Mouse (Mus musculus) limb, embryonic 14.5 days (tissue): ENCODE results near the gene Cplane1. TPM values are rescaled to one million over a fixed set of nuclear protein-coding genes. Genes with fewer than 3 reads are reported as not detected.
"Not testable (repeated sequence)": the region's sequence is repeated elsewhere in the genome, so short reads cannot be mapped to it uniquely, and the experiment has no call there.

Source experiments
- ATAC-seq: fragments of 200-750 bp; cut with Nextera tagmentation; 2 replicates; pipeline ENCODE4 v1.8.0; 2017; ENCODE audit warnings: low read depth, moderate number of reproducible peaks, moderate TSS enrichment; ENCODE audit not compliant: low FRiP score
- DNase-seq: peaks from one replicate; pipeline ENCODE4 v3.0.0-alpha.2; 2015; ENCODE audit warnings: low spot score
- H3K27ac ChIP-seq: fragments of 300-500 bp; sonication (generic); replicated peaks from 2 replicates; pipeline ENCODE4 v1.5.1; 2014; ENCODE audit warnings: low read depth, mild to moderate bottlenecking, low read length, moderate library complexity, mixed read lengths
- H3K27me3 ChIP-seq: fragments of 300-500 bp; sonication (generic); 2 replicates; pipeline ENCODE4 v1.6.1; 2014; ENCODE audit warnings: low read length, mixed read lengths; ENCODE audit not compliant: control insufficient read depth, insufficient read depth
- H3K36me3 ChIP-seq: fragments of 300-500 bp; sonication (generic); 2 replicates; pipeline ENCODE4 v1.6.1; 2014; ENCODE audit warnings: mild to moderate bottlenecking, low read length, moderate library complexity, mixed read lengths; ENCODE audit not compliant: control insufficient read depth, insufficient read depth
- H3K4me1 ChIP-seq: fragments of 300-500 bp; sonication (generic); 2 replicates; pipeline ENCODE4 v1.6.1; 2014; ENCODE audit warnings: antibody characterized with exemption, low read length, mixed read lengths; ENCODE audit not compliant: control insufficient read depth, insufficient read depth
- H3K4me2 ChIP-seq: fragments of 300-500 bp; sonication (generic); replicated peaks from 2 replicates; pipeline ENCODE4 v1.6.1; 2014; ENCODE audit warnings: low read depth, mild to moderate bottlenecking, low read length, moderate library complexity; ENCODE audit not compliant: severe bottlenecking
- H3K4me3 ChIP-seq: fragments of 300-500 bp; sonication (generic); replicated peaks from 2 replicates; pipeline ENCODE4 v1.5.1; 2014; ENCODE audit warnings: low read length
- H3K9ac ChIP-seq: fragments of 300-500 bp; sonication (generic); 2 replicates; pipeline ENCODE4 v1.6.1; 2014; ENCODE audit warnings: mild to moderate bottlenecking, low read depth, low read length, moderate library complexity; ENCODE audit not compliant: severe bottlenecking
- H3K9me3 ChIP-seq: fragments of 300-500 bp; sonication (generic); 2 replicates; pipeline ENCODE4 v1.6.1; 2016; ENCODE audit warnings: low read length; ENCODE audit not compliant: control insufficient read depth
- POLR2A ChIP-seq: fragments of 200-500 bp; IDR thresholded peaks from 2 replicates; pipeline ENCODE4 v1.8.0; 2012; ENCODE audit warnings: inconsistent platforms, mild to moderate bottlenecking, moderate library complexity, borderline replicate concordance; ENCODE audit not compliant: insufficient read depth, insufficient read length; ENCODE audit errors: extremely low read depth
- WGBS: fragments of 180-500 bp; shearing (Covaris S2); extraction: QIAGEN DNeasy Blood & Tissue Kit; methylation state at CpG from one replicate; pipeline ENCODE4 v1.1.7; 2014; 5-methylcytosine and 5-hydroxymethylcytosine counted together
- polyA plus RNA-seq, 2 experiments: library from polyadenylated mRNA; depleted of rRNA in 1 of 2; stranded (reverse) in 1 of 2; unstranded in 1 of 2; fragments of >200 nt; fragmentation: Nextera tagmentation in 1 of 2; extraction: Ambion mirVana in 1 of 2; gene quantifications; 2 replicates each; pipeline versions ENCODE4 v1.2.1 to v1.2.3; 2012 to 2014

Gene Cplane1
- polyA plus RNA-seq, 2 experiments = 12.1 to 12.2 TPM

- ATAC-seq = no peak
Observed at GRCm38 (mm10) chr15:8214811-8215210, 45.9 kb downstream of the Cplane1 start.

GRCm38 (mm10) chr15:8234167-8234566 is 65.3 kb downstream of the Cplane1 start:
- not testable (repeated sequence) for H3K27ac ChIP-seq, H3K4me2 ChIP-seq, H3K27me3 ChIP-seq, H3K4me1 ChIP-seq, ATAC-seq, H3K9ac ChIP-seq, H3K9me3 ChIP-seq, H3K4me3 ChIP-seq, DNase-seq
- peaks cover 72% of the 10 kb centered on the region for H3K36me3 ChIP-seq
- 86% methylated on average over 1 of the region's 1 CpGs for WGBS

More at GRCm38 (mm10) chr15:8214811-8215210, 45.9 kb downstream of the Cplane1 start:
- H3K4me2 ChIP-seq = no peak overlapping the region
- no peak overlapping the region for H3K9ac ChIP-seq
- no peak for TF ChIP-seq POLR2A
- no peaks in the 10 kb centered on the region for H3K4me1 ChIP-seq
- DNase-seq = no peak
- H3K27me3 ChIP-seq = no peaks in the 10 kb centered on the region
- H3K27ac ChIP-seq = no peak overlapping the region
- 94% methylated on average over 13 of the region's 13 CpGs for WGBS
- peaks cover 73% of the 10 kb centered on the region for H3K36me3 ChIP-seq
- no peaks in the 10 kb centered on the region for H3K9me3 ChIP-seq
- H3K4me3 ChIP-seq = no peak overlapping the region

DNA sequence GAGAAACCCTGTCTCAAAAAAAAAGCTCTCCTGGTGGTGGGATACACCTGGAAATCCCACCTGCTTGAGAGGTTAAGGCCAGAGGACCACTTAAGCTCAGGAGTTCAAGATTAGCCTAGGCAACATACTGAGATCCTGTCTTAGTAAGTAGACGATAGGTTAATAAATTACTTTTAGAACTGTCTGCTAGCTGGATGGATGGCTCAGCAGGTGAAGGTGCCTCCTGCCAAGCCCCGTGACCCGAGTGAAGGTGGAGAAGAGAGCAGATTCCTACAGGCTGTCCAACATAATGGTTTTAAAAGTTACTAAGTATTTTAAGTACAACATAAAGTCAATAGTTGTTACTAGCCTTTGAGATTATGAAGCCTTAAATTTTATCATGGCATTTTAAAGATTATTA is 97.0 kb downstream of the Cplane1 start:
- WGBS = 91% methylated on average over 3 of the region's 3 CpGs
- Histone ChIP-seq H3K36me3 (peaks cover 80% of the 10 kb centered on the region), H3K27ac (no peak overlapping the region), H3K4me2 (no peak overlapping the region), H3K9ac (no peak overlapping the region), H3K4me1 (no peaks in the 10 kb centered on the region), H3K4me3 (no peak overlapping the region), H3K27me3 (no peaks in the 10 kb centered on the region), H3K9me3 (no peaks in the 10 kb centered on the region)
- ATAC-seq (no peak), DNase-seq (no peak)
- TF ChIP-seq POLR2A = no peak

DNA sequence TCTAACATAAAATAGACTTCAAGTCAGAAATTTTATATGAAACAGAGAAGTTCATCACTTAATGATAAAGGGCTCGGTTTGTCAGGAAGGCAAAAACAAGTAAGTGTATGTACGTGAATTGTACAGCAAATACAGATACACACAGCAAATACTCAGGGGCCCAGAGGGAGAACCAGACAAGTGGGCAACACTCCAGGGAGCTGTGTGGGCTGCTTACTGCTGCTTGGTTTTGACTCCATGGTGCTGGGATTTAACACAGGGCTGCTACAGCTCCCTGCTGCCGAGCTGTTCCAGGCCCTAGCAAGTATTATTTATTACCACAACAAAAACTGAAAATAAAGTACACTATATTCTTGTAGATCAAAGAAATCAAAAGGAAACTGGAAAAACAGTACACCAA is 98.3 kb downstream of the Cplane1 start:
- H3K27ac ChIP-seq = no peak overlapping the region
- DNase-seq = no peak
- H3K36me3 ChIP-seq = peaks cover 86% of the 10 kb centered on the region
- H3K9ac ChIP-seq = no peak overlapping the region
- 88% methylated on average over 3 of the region's 3 CpGs for WGBS
- no peak overlapping the region for H3K4me2 ChIP-seq
- ATAC-seq = no peak
- H3K4me3 ChIP-seq = no peak overlapping the region
- no peak for TF ChIP-seq POLR2A
- H3K27me3 ChIP-seq = no peaks in the 10 kb centered on the region
- H3K4me1 ChIP-seq = no peaks in the 10 kb centered on the region
- H3K9me3 ChIP-seq = no peaks in the 10 kb centered on the region

DNA sequence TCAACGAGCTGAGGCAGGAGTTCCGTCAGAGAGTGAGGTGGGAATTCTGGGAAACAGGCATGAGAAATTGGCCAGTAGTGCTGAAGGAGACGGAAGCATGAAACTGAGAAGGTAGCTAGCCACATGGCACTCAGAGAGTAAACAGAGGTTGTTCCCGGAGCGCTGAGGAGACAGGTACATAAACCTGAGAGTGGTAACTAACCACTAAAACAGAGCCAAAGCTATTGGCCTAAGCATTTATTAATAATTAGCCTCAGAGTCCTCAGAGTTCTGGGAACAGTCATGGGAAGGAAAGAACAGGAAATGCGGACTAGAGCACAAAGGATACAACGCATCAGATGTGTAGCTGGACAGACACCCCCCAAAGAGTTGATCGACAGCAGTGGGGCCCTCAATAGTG is 99.3 kb downstream of the Cplane1 start:
- H3K4me1 ChIP-seq = no peaks in the 10 kb centered on the region
- H3K9me3 ChIP-seq = no peaks in the 10 kb centered on the region
- no peak overlapping the region for H3K9ac ChIP-seq
- no peak overlapping the region for H3K4me2 ChIP-seq
- whole genome bisulfite sequencing = 93% methylated on average over 8 of the region's 8 CpGs
- no peak for TF ChIP-seq POLR2A
- DNase-seq = no peak
- no peak overlapping the region for H3K4me3 ChIP-seq
- no peak overlapping the region for H3K27ac ChIP-seq
- H3K27me3 ChIP-seq = no peaks in the 10 kb centered on the region
- no peak for ATAC-seq
- H3K36me3 ChIP-seq = peaks cover 88% of the 10 kb centered on the region

- Histone ChIP-seq H3K4me1 (no peaks in the 10 kb centered on the region), H3K9me3 (0 out of 2 replicates have a peak, but pooled peaks cover 5% of the 10 kb centered on the region), H3K9ac (no peak overlapping the region), H3K27ac (no peak overlapping the region), H3K4me2 (no peak overlapping the region), H3K4me3 (no peak overlapping the region), H3K36me3 (peaks cover 58% of the 10 kb centered on the region), H3K27me3 (no peaks in the 10 kb centered on the region)
- WGBS = 87% methylated on average over 8 of the region's 8 CpGs
- ATAC-seq (no peak), DNase-seq (no peak)
- TF ChIP-seq POLR2A = no peak
Observed at GRCm38 (mm10) chr15:8271952-8272351, 103.0 kb downstream of the Cplane1 start.

GRCm38 (mm10) chr15:8277916-8278315 is 109.0 kb downstream of the Cplane1 start:
- not testable (repeated sequence) for ATAC-seq, H3K9ac ChIP-seq, H3K4me1 ChIP-seq, H3K4me3 ChIP-seq, DNase-seq, H3K9me3 ChIP-seq, H3K36me3 ChIP-seq, H3K4me2 ChIP-seq, H3K27ac ChIP-seq, H3K27me3 ChIP-seq
- 89% methylated on average over 4 of the region's 4 CpGs for WGBS
